Mouse (Mus musculus) neural tube, embryonic 14.5 days (tissue): ENCODE data around the gene Gpr183. TPM values are rescaled to one million over a fixed set of nuclear protein-coding genes. Genes with fewer than 3 reads are reported as not detected.
A peak's percentile ranks its signal among the peaks of the same experiment; 100 is the strongest.

Experiments
- ATAC-seq: fragments of 200-750 bp; cut with Nextera tagmentation; 2 replicates; pipeline ENCODE4 v1.8.0; 2017; ENCODE audit warnings: low read depth, mild to moderate bottlenecking, moderate TSS enrichment, moderate library complexity
- H3K27ac ChIP-seq: fragments of 300-500 bp; sonication (generic); 2 replicates; pipeline ENCODE4 v1.5.1; 2014; ENCODE audit warnings: low read depth, mild to moderate bottlenecking, control low read depth, low read length, moderate library complexity, mixed read lengths
- H3K27me3 ChIP-seq: fragments of 300-500 bp; sonication (generic); 2 replicates; pipeline ENCODE4 v1.6.1; 2014; ENCODE audit warnings: low read length; ENCODE audit not compliant: control insufficient read depth, insufficient read depth
- H3K36me3 ChIP-seq: fragments of 300-500 bp; sonication (generic); 2 replicates; pipeline ENCODE4 v1.6.1; 2014; ENCODE audit warnings: low read length, mixed read lengths; ENCODE audit not compliant: control insufficient read depth, insufficient read depth
- H3K4me1 ChIP-seq: fragments of 300-500 bp; sonication (generic); 2 replicates; pipeline ENCODE4 v1.6.1; 2014; ENCODE audit warnings: low read length; ENCODE audit not compliant: control insufficient read depth, insufficient read depth
- H3K4me2 ChIP-seq: fragments of 300-500 bp; sonication (generic); 2 replicates; pipeline ENCODE4 v1.6.1; 2014; ENCODE audit warnings: mild to moderate bottlenecking, low read depth, low read length, control low read depth
- H3K4me3 ChIP-seq: fragments of 300-500 bp; sonication (generic); 2 replicates; pipeline ENCODE4 v1.5.1; 2014; ENCODE audit warnings: low read depth, low read length, control low read depth, mixed read lengths
- H3K9ac ChIP-seq: fragments of 300-500 bp; sonication (generic); replicated peaks from 2 replicates; pipeline ENCODE4 v1.6.1; 2014; ENCODE audit warnings: low read depth, mild to moderate bottlenecking, control low read depth, low read length, mixed read lengths
- H3K9me3 ChIP-seq: fragments of 300-500 bp; sonication (generic); 2 replicates; pipeline ENCODE4 v1.6.1; 2016; ENCODE audit warnings: low read length; ENCODE audit not compliant: control insufficient read depth
- WGBS: fragments of 180-500 bp; shearing (Covaris S2); extraction: QIAGEN DNeasy Blood & Tissue Kit; methylation state at CpG from one replicate; pipeline ENCODE4 v1.1.7; 2014; 5-methylcytosine and 5-hydroxymethylcytosine counted together
- polyA plus RNA-seq: library from polyadenylated mRNA; unstranded; fragments of >200 nt; fragmentation: Nextera tagmentation; extraction: Ambion mirVana; gene quantifications from 2 replicates; pipeline ENCODE4 v1.2.1, GENCODE M21; 2014

The Gpr183 gene
- polyA plus RNA-seq, 1 experiment from 2014 or later, result 0.59 TPM

DNA sequence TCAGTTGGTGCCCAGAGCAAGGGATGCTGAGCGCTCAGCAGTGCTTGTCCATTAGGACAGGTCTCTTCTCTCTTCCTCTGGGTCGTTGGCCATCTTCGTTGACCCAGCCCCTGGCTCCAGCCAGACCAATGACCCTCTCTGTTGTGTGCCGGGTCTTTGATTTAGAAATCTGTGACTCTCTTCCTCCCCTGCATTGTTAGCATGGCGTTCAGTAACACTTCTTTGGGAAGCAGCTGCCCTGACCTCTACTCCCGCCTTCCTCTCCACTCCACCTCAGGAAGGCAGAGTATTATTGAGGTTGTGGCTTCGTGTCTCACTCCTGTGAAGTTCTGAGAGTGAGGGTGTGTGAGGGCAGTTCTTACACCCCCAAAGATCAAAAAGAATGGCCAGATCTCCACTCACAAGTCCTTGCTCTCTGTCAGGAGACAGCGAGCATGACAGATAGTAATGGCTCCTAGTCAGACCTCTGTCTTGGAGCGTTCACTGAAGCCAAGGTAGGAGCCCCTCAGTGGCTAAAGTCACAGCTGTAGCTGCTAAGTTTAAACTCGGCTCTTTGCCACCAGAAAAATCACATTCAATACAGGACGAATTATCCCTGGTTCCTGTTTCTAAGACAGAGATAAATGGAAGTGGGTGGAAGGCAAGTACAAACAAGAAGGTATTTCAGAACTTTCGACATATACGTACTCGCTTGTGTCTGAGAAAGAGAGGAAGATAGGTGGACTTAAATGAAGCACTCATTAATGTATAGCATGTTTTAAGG is 2.7 kb downstream of the Gpr183 start:
- ATAC-seq, result no peak
- Histone ChIP-seq H3K4me2 (no peak overlapping the region), H3K4me3 (no peak overlapping the region), H3K27me3 (no peaks in the 10 kb centered on the region), H3K9me3 (no peaks in the 10 kb centered on the region), H3K9ac (no peak overlapping the region), H3K4me1 (no peaks in the 10 kb centered on the region), H3K27ac (no peak overlapping the region), H3K36me3 (no peaks in the 10 kb centered on the region)
- WGBS, result 78% methylated on average over 14 of the region's 14 CpGs

DNA sequence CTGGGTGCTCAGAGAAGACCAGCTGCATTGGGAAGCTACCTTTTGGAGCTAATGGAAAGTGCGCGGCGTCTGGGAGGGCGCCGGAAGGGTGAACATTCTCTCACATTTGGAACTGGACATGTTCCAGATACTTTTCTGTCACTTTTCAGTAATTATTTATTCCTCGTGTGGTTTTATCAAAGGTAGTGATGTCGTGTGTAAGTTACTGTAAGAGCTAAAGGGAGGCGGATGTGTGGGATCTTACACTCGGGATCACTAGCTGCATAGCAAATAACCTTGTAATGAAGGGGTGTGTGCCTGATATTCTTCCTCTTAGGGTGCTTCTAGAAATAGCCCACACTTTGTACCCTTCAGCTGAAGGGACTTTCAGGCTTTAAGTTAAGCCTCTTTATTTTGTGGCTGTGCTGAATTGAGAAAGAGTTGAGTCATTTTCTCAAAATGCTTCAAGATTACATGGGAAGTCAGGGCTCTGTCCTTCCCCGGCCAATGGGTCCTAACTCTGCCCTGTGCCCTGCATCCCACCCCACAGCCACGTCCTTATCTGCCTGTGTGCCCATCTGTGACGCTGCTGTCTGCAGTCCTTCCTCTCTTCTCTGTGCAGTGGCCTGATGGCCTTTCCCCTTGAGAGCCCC is 3.4 kb downstream of the Gpr183 start:
- no peak overlapping the region for H3K27ac ChIP-seq
- no peak overlapping the region for H3K4me2 ChIP-seq
- H3K4me3 ChIP-seq, result no peak overlapping the region
- no peaks in the 10 kb centered on the region for H3K27me3 ChIP-seq
- H3K36me3 ChIP-seq, result no peaks in the 10 kb centered on the region
- H3K4me1 ChIP-seq, result no peaks in the 10 kb centered on the region
- 84% methylated on average over 12 of the region's 12 CpGs for WGBS
- peak; percentile 31; the same call in 1 of the 2 replicates for ATAC-seq
- H3K9me3 ChIP-seq, result no peaks in the 10 kb centered on the region
- H3K9ac ChIP-seq, result no peak overlapping the region

DNA sequence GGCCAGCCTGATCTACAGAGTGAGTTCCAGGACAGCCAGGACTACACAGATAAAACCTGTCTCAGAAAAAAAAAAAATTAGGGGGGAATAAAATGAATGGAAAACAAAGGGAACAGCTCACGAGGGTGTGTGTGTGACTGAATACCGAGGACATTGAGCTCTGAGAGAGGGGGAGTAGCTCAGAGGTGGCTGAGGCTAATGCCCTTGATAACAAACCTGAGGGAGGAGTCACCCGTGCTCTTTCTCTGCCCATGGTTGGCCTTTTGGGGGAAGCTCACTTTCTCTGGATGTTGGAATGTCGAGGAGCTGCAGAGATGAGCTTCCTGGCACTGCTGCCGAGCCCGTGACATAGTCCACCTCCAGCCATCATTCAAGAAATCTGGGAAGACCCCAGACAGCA is 4.0 kb downstream of the Gpr183 start:
- no peak overlapping the region for H3K9ac ChIP-seq
- no peak overlapping the region for H3K4me2 ChIP-seq
- no peaks in the 10 kb centered on the region for H3K4me1 ChIP-seq
- H3K27me3 ChIP-seq, result no peaks in the 10 kb centered on the region
- H3K9me3 ChIP-seq, result no peaks in the 10 kb centered on the region
- no peak overlapping the region for H3K27ac ChIP-seq
- H3K36me3 ChIP-seq, result no peaks in the 10 kb centered on the region
- no peak overlapping the region for H3K4me3 ChIP-seq
- WGBS, result 74% methylated on average over 6 of the region's 6 CpGs
- no peak for ATAC-seq

DNA sequence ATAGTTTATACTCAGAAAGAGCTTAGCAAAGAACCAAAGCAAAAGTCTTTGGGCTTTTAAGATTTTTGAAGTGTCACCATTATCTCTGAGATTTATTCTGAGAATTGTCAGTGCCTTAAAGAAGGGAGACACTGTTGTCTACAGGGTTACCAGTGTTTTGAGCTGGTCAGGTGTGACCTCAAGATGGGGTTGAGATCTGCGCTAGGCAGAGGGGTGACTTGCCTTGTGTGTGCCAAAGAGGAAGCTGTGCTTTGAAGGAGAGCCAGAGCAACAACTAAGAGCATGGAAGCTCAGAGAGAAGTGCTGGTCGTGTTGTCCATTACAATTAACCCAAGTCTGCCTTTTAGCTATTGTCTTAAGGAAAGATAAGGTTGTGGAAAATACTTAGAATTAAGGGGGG is 4.5 kb downstream of the Gpr183 start:
- no peak overlapping the region for H3K27ac ChIP-seq
- H3K4me1 ChIP-seq, result no peaks in the 10 kb centered on the region
- no peaks in the 10 kb centered on the region for H3K36me3 ChIP-seq
- ATAC-seq, result no peak
- 87% methylated on average over 2 of the region's 2 CpGs for WGBS
- H3K4me2 ChIP-seq, result no peak overlapping the region
- no peak overlapping the region for H3K9ac ChIP-seq
- no peak overlapping the region for H3K4me3 ChIP-seq
- no peaks in the 10 kb centered on the region for H3K9me3 ChIP-seq
- H3K27me3 ChIP-seq, result no peaks in the 10 kb centered on the region

DNA sequence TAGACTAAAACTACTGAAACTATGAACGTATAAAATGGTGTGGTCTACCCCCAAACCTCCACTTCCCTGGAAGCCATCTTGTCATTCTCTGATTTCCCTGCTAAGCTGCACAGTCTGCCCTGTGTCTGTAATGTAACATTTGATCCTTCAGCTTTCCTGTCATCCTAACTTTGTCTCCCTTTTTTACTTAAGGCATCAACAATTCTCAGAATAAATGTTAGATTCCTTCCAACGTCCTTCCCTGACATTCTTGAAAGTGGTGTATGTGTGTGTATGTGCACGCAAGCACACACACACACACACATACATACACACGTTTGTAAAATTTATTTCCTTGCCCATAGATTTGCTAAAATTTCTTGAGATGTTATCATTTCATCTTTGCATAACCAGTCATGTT is 5.0 kb downstream of the Gpr183 start:
- Histone ChIP-seq H3K27ac (no peak overlapping the region), H3K36me3 (no peaks in the 10 kb centered on the region), H3K27me3 (no peaks in the 10 kb centered on the region), H3K4me1 (no peaks in the 10 kb centered on the region), H3K4me2 (no peak overlapping the region), H3K9ac (no peak overlapping the region), H3K9me3 (no peaks in the 10 kb centered on the region), H3K4me3 (no peak overlapping the region)
- ATAC-seq, result no peak
- WGBS, result 92% methylated on average over 4 of the region's 4 CpGs

DNA sequence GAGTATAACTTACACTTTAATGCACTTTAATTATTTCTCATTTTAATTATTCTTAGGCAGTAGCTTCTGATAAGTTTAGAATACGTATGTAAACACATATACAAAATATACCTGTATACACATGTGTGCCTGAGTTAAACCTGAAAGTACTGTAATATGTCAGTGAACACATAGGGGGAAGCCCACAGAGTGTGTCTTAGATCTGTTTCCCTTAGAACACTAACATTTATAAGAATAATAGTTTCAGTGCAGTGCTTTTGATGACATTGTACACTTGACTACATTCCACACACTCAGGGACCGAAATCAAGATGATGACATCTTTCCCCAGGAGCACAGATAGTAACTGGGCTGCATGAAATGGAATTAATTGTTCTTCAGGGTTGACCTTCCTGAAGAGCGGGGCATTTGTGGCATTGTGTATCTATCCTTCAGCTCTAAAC is 5.4 kb downstream of the Gpr183 start:
- Histone ChIP-seq H3K4me3 (no peak overlapping the region), H3K4me1 (no peaks in the 10 kb centered on the region), H3K9me3 (no peaks in the 10 kb centered on the region), H3K36me3 (no peaks in the 10 kb centered on the region), H3K9ac (no peak overlapping the region), H3K27me3 (no peaks in the 10 kb centered on the region), H3K27ac (no peak overlapping the region), H3K4me2 (no peak overlapping the region)
- no peak for ATAC-seq
- WGBS, result 94% methylated on average over 3 of the region's 3 CpGs

DNA sequence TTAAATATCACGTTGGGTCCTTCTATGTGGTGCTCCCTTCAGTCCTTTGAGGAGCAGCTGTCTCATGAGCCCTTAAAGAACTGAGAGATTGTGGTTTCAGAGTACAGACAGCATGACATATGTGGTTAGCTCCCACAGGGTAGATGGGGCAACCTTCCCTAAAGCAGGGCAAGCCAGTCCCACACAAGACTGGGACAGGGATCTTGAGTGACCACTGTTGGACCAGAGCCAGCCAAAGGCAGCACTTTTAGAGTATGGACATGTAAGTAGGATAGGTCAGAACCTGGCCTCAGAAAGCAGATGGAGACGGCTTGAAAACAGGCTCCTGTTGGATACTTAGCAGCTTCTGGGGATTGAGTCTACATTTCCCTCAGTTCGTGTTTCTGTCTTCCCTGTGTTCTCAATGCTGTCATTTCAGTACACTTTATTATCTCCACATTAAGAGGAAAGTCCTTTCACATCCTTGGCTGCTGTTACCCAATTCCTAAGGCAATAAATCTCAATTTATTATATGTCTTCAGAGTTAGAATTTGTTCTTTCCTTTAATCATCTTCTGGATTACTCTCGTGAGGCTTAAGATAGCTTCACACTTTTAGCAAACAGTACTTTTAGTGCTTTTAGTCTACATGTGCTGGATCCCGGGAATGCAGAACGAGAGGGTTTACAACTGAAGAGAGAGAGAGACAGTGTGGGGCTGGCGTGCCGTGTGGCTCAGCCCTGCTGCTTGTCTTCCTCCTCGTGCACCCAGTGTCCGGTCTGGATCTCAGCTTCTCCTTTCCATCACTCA is 6.1 kb downstream of the Gpr183 start:
- Histone ChIP-seq H3K4me2 (no peak overlapping the region), H3K27me3 (no peaks in the 10 kb centered on the region), H3K9me3 (no peaks in the 10 kb centered on the region), H3K36me3 (no peaks in the 10 kb centered on the region), H3K4me1 (no peaks in the 10 kb centered on the region), H3K4me3 (no peak overlapping the region), H3K27ac (no peak overlapping the region), H3K9ac (no peak overlapping the region)
- ATAC-seq, result no peak
- WGBS, result 65% methylated on average over 10 of the region's 10 CpGs

DNA sequence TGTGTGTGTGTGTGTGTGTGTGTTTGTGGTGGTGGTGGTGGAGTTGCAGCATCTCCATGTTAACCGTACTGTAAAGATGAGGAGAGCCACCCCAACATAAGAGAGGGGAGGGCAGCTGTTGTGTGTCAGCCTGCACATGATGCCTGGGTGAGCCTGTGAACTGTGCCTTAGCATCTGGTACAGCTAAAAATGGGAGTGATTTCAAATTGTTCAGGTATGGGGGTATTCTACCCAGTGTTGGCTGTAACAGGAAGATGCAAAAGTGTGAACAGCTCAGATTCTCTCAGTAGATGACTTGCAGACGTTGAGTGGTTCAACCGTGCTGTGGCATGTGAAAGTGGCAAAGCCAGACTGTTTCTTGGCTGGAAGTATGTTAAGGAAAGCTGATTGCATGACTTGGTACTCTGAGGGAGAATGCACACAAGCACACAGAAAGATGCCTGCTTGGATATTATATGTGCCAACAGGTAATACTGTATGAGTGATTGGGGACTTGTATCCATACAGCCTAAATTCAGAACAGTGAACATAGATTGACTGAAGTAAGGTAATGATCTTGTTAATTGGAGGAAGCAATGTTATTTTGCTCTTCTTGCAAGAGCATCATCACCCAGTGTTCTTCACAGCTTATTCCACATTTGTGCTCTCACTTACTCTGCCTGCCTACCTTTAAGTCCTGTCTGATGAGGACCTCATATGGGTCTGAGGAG is 6.8 kb downstream of the Gpr183 start:
- no peak for ATAC-seq
- H3K4me3 ChIP-seq, result no peak overlapping the region
- no peaks in the 10 kb centered on the region for H3K9me3 ChIP-seq
- H3K9ac ChIP-seq, result no peak overlapping the region
- H3K4me2 ChIP-seq, result no peak overlapping the region
- H3K4me1 ChIP-seq, result no peaks in the 10 kb centered on the region
- no peaks in the 10 kb centered on the region for H3K36me3 ChIP-seq
- H3K27me3 ChIP-seq, result no peaks in the 10 kb centered on the region
- 93% methylated on average over 3 of the region's 3 CpGs for WGBS
- H3K27ac ChIP-seq, result no peak overlapping the region
